Mouse (Mus musculus): Measurements from ENCODE around the gene Ptpn3. TPM values are rescaled to one million over a fixed set of nuclear protein-coding genes. Genes with fewer than 3 reads are reported as not detected.

The Ptpn3 gene
- polyA plus RNA-seq, 1 experiment = 4.0 TPM

DNA sequence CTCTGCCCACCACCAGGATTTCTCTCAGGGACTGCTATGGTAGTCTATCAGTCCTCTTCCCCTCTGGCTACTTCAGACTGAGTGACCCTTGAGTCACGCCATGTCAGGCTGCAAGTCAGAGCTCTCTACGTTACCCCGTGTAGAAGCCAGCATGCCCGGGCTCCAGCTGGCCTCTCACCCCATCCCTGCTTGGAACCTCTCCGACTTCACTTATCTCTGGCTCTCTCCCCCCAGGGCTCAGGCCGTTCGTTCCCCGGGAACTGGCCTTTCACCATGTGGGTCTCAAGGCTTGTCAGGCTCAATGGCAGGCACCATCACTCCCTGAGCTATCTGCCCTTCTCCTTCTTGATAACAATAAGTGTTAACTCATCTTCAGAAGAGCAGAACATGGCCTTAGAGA, 33.3 kb downstream of the Ptpn3 start:
- 0 out of 2 replicates have a peak, but pooled peaks cover 1% of the 10 kb centered on the region for H3K4me1 ChIP-seq (ENCODE audit: control insufficient read depth, insufficient read depth, low read length)
- TF ChIP-seq CTCF (IDR thresholded peaks at IDR 0.05; ENCODE audit: borderline replicate concordance, insufficient read depth, low read length) (no peak), POLR2A (IDR thresholded peaks at IDR 0.05; ENCODE audit: low read depth, low read length) (no peak)
- no peak overlapping the region for H3K27ac ChIP-seq (ENCODE audit: insufficient read depth, low read length)
- H3K4me3 ChIP-seq (ENCODE audit: insufficient read depth, low read length) = no peak overlapping the region

DNA sequence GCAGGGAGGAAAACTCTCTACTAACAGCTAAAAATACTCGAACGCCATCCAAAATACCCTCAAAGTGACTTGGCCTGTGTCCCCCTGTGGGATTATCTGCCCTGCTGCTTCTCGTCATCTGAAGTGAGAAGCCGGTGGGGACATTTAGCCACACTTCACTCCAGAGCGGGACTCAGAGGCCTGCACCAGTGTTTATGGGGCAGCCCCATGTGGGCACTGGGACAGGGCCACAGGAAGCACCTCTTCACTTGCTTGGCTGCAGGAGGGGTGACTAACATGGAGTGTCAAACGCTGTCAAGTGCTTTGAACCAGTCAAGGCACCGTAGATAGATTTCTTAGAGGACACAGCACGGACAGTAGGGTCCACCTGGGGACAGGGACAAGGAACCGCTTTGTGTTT, 35.2 kb downstream of the Ptpn3 start:
- no peak overlapping the region for H3K27ac ChIP-seq (ENCODE audit: insufficient read depth, low read length)
- H3K4me3 ChIP-seq (ENCODE audit: insufficient read depth, low read length) = no peak overlapping the region
- no peak for TF ChIP-seq CTCF (IDR thresholded peaks at IDR 0.05; ENCODE audit: borderline replicate concordance, insufficient read depth, low read length)
- TF ChIP-seq POLR2A (IDR thresholded peaks at IDR 0.05; ENCODE audit: low read depth, low read length) = no peak
- H3K4me1 ChIP-seq (ENCODE audit: control insufficient read depth, insufficient read depth, low read length) = 0 out of 2 replicates have a peak, but pooled peaks cover 1% of the 10 kb centered on the region

DNA sequence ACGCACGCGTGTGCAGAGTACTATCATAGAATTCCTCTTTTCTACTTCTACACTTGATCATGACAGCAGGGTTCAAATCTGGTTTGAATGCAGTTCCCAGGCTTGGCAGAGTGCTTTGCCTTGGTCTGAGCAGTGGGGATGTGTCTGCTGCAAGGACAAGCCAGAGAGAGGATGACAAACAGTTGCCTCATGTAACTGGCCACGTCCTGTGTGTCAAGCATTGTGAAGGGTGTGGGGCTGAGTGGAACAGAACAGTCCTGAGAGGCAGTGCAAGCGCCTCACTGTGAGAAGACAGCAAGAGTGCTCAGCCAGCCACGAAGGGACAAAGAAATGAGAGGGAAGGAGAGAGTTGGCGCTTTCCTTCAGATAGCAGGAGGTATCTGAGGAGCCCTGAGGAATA, 37.9 kb downstream of the Ptpn3 start:
- TF ChIP-seq CTCF (IDR thresholded peaks at IDR 0.05; ENCODE audit: borderline replicate concordance, insufficient read depth, low read length) = no peak
- no peak for TF ChIP-seq POLR2A (IDR thresholded peaks at IDR 0.05; ENCODE audit: low read depth, low read length)
- H3K4me1 ChIP-seq (ENCODE audit: control insufficient read depth, insufficient read depth, low read length) = 0 out of 2 replicates have a peak, but pooled peaks cover 1% of the 10 kb centered on the region
- H3K4me3 ChIP-seq (ENCODE audit: insufficient read depth, low read length) = no peak overlapping the region
- no peak overlapping the region for H3K27ac ChIP-seq (ENCODE audit: insufficient read depth, low read length)

DNA sequence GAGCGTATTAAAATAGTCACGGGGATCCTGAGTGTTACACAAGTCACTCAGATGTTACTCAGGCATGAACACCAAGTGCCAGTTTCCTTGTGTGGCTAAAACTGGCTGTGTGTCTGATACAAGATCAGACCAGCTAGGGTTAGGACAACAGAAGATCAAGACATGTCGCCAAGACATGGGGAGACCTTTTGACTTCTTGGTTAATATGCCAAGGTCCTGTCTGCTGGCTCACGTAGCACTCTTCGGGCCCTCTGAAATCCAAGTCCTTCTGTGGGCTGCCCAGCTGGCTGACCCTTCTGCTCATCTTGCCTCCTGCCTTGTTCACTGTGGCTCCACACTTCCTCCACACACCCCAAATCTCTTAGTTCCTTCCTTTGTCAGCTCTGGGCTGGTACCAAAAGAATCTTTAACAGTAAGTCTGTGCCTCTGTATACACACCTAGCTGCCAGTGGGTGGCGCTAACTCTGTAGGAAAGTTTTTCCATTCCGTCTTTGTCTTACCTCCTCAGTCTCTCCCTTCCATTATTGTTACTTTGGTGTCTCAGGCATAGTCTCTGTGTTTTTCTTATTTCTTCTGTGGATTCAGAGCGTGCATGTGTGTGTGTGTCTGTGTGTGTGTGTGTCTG, 38.5 kb downstream of the Ptpn3 start:
- no peak for TF ChIP-seq POLR2A (IDR thresholded peaks at IDR 0.05; ENCODE audit: low read depth, low read length)
- no peak for TF ChIP-seq CTCF (IDR thresholded peaks at IDR 0.05; ENCODE audit: borderline replicate concordance, insufficient read depth, low read length)
- H3K4me1 ChIP-seq (ENCODE audit: control insufficient read depth, insufficient read depth, low read length) = 0 out of 2 replicates have a peak, but pooled peaks cover 1% of the 10 kb centered on the region
- no peak overlapping the region for H3K27ac ChIP-seq (ENCODE audit: insufficient read depth, low read length)
- no peak overlapping the region for H3K4me3 ChIP-seq (ENCODE audit: insufficient read depth, low read length)

DNA sequence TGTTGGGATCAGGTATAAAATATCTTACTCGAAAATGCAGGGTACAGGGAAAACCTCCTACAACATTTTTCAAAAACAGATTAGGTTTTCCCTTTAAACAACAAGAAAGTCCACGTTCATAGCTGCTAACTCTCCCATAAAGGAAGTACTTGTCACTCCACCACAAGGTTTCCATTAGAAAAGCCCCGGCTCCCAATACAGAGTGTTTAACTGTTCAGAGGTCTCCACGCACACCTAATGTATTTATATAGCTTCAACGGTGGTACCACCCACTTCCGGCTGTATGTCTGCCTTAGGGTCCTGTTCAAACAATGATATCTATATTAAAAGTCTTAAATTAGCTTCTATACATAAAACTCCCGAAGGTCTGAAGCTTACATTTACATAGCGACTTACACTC, 39.2 kb downstream of the Ptpn3 start:
- 0 out of 2 replicates have a peak, but pooled peaks cover 1% of the 10 kb centered on the region for H3K4me1 ChIP-seq (ENCODE audit: control insufficient read depth, insufficient read depth, low read length)
- no peak overlapping the region for H3K27ac ChIP-seq (ENCODE audit: insufficient read depth, low read length)
- no peak for TF ChIP-seq POLR2A (IDR thresholded peaks at IDR 0.05; ENCODE audit: low read depth, low read length)
- no peak for TF ChIP-seq CTCF (IDR thresholded peaks at IDR 0.05; ENCODE audit: borderline replicate concordance, insufficient read depth, low read length)
- H3K4me3 ChIP-seq (ENCODE audit: insufficient read depth, low read length) = no peak overlapping the region

DNA sequence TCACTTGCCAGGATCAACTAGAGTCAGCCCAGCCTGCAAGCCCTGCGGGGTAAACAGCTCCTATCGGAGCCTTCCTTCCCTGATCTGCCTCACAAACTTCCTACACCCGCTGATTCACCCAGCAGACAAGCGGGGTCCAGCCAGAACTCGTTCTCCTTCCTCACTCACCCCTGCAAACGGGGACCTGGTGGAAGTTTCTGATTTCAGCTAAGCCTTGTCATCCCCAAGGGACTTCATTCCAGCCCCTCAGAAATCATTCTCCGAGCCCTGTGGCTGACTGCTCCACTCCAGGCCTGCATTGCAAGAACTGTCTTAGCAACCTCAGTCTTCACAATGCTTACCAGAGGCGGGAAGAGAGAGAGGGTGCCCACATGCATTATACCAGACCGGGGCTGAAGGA, 39.8 kb downstream of the Ptpn3 start:
- no peak overlapping the region for H3K27ac ChIP-seq (ENCODE audit: insufficient read depth, low read length)
- H3K4me3 ChIP-seq (ENCODE audit: insufficient read depth, low read length) = no peak overlapping the region
- no peak for TF ChIP-seq CTCF (IDR thresholded peaks at IDR 0.05; ENCODE audit: borderline replicate concordance, insufficient read depth, low read length)
- TF ChIP-seq POLR2A (IDR thresholded peaks at IDR 0.05; ENCODE audit: low read depth, low read length) = no peak
- 0 out of 2 replicates have a peak, but pooled peaks cover 1% of the 10 kb centered on the region for H3K4me1 ChIP-seq (ENCODE audit: control insufficient read depth, insufficient read depth, low read length)

DNA sequence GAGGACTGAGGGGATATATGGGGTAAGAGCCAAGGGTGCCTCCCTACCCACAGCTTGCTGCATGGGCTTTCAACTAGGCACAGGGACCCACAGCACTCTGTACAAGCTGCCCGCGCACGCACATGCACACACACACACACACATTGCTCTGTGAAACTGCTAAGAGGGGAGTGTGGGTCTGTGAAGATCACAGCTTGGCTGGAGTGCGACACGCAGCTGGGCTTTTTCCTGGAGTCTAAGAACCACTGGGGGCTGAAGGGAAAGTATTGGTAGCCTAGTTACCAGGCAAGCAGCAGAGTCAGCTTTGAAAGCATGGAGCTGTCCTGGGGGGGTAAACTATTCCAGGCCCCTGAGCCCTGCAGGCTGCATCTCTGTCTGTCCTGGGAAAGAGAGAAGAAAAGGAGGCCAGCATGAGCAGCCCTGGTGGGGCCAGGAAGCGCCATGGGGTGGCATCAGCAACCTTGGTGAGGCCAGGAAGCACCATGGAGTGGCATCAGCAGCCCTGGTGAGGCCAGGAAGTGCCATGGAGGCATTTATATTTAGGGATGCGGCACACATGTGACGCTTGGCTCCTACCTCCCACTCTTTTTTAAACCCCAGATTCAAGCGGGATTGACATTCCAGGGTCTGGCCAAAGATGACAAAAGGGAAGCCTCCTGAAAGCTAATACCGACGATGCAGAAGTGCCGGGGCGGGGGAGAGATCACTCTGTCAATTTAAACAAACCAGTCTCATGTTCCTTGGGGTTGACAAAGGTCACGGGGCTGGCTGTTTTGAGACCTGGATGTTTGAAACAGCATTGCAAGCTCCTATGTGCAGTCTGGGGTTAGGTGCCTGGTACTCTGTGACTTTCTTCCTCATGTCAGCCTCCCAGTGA, 43.2 kb downstream of the Ptpn3 start:
- no peak for TF ChIP-seq CTCF (IDR thresholded peaks at IDR 0.05; ENCODE audit: borderline replicate concordance, insufficient read depth, low read length)
- no peak for TF ChIP-seq POLR2A (IDR thresholded peaks at IDR 0.05; ENCODE audit: low read depth, low read length)
- H3K27ac ChIP-seq (ENCODE audit: insufficient read depth, low read length) = no peak overlapping the region

DNA sequence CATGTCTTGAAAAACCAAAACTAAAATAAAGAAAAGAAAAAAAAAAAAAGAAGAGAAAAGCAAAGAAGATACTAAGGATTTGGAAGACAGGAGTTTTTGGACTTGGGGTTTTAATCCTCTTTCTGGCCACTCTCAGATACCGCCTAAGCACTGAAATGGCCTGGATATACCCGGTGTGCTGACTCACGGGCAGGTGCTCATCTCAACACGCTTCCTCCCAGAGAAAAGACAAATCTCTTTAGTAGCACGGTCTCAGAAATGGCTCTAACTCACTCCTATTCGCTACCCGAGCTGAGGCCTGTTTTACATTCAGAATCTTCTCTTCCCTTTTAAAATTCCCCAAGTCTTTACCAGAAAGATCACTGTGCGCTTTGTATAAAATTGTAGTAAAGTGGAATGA, 44.2 kb downstream of the Ptpn3 start:
- Histone ChIP-seq H3K4me1 (ENCODE audit: control insufficient read depth, insufficient read depth, low read length) (no peaks in the 10 kb centered on the region), H3K4me3 (ENCODE audit: insufficient read depth, low read length) (no peak overlapping the region), H3K27ac (ENCODE audit: insufficient read depth, low read length) (no peak overlapping the region)
- TF ChIP-seq CTCF (IDR thresholded peaks at IDR 0.05; ENCODE audit: borderline replicate concordance, insufficient read depth, low read length) (no peak), POLR2A (IDR thresholded peaks at IDR 0.05; ENCODE audit: low read depth, low read length) (no peak)

More for the DNA sequence above, 43.2 kb downstream of the Ptpn3 start:
- Histone ChIP-seq H3K4me1 (ENCODE audit: control insufficient read depth, insufficient read depth, low read length) (no peaks in the 10 kb centered on the region), H3K4me3 (ENCODE audit: insufficient read depth, low read length) (no peak overlapping the region)

DNA sequence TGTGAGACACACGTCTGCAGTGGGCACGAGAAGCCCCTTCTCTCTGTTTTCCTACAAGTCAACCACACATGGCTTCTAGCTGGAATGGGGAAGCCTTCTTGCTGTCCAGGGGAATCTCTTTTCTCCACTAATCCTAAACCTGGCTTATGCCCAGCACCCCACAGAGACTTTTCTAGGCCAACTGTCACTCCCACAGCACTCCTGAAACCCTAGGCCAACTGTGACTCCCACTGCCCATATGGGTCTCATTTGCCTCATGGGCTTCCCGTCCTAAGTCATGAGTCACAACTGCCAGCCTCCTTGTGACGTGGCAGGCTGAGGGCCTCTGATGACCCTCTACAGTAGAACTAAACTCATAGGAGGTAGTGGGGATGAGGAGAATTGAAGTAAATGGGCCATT, 44.9 kb downstream of the Ptpn3 start:
- Histone ChIP-seq H3K4me3 (ENCODE audit: insufficient read depth, low read length) (no peak overlapping the region), H3K27ac (ENCODE audit: insufficient read depth, low read length) (no peak overlapping the region), H3K4me1 (ENCODE audit: control insufficient read depth, insufficient read depth, low read length) (no peaks in the 10 kb centered on the region)
- TF ChIP-seq POLR2A (IDR thresholded peaks at IDR 0.05; ENCODE audit: low read depth, low read length) (no peak), CTCF (IDR thresholded peaks at IDR 0.05; ENCODE audit: borderline replicate concordance, insufficient read depth, low read length) (no peak)

DNA sequence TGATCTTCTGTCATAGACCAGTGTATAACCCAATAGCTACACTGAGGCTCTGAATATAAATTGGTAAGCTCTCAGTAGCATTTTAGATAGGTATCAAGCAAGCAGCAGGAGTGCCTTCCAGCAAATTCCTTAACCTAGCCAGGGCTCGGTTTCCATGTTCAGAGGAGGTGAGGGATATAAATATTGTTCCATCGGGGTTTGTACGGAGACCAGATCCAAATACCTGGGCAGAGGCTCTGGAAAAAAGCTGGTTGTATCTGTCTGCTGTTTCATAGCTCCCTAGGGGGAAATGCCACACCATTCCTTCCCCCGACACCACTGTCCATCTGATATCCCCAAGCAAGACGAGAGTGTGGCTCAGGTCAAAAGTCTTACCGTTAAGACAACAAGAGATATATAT, 47.2 kb downstream of the Ptpn3 start:
- H3K27ac ChIP-seq (ENCODE audit: insufficient read depth, low read length) = no peak overlapping the region
- TF ChIP-seq CTCF (IDR thresholded peaks at IDR 0.05; ENCODE audit: borderline replicate concordance, insufficient read depth, low read length) = no peak
- TF ChIP-seq POLR2A (IDR thresholded peaks at IDR 0.05; ENCODE audit: low read depth, low read length) = no peak
- H3K4me3 ChIP-seq (ENCODE audit: insufficient read depth, low read length) = no peak overlapping the region
- H3K4me1 ChIP-seq (ENCODE audit: control insufficient read depth, insufficient read depth, low read length) = no peaks in the 10 kb centered on the region

All from embryonic fibroblast, embryonic 13.5 days (primary cell).